Mouse (Mus musculus) embryonic facial prominence, embryonic 10.5 days (tissue): Measurements from ENCODE around the gene Dicer1. TPM values are rescaled to one million over a fixed set of nuclear protein-coding genes. Genes with fewer than 3 reads are reported as not detected.

ENCODE experiments used
- polyA plus RNA-seq: library from polyadenylated mRNA; unstranded; fragments of >200 nt; fragmentation: Nextera tagmentation; extraction: Ambion mirVana; gene quantifications from 2 replicates; pipeline ENCODE4 v1.2.1, GENCODE M21; 2016

The Dicer1 gene
- polyA plus RNA-seq, 1 experiment from 2014 or later = 54.6 TPM

Other genes with a start within 250 kb of the Dicer1 start
- gene Clmn, start 113.1 kb upstream of the Dicer1 start, polyA plus RNA-seq = 2.6 and 3.2 TPM in 2 replicates